Mouse (Mus musculus) small intestine, adult 2 months (tissue): ENCODE data around the gene Aebp2.

Experiments used
- CTCF ChIP-seq: fragments of 200-500 bp; IDR thresholded peaks from 2 replicates; pipeline ENCODE4 v1.5.1; 2012; ENCODE audit warnings: low read depth, mild to moderate bottlenecking, control low read depth, inconsistent platforms, low read length, moderate library complexity, mixed read lengths; ENCODE audit not compliant: insufficient replicate concordance, insufficient read length; ENCODE audit errors: extremely low read depth
- POLR2A ChIP-seq: fragments of 200-500 bp; IDR thresholded peaks from 2 replicates; pipeline ENCODE4 v1.6.1; 2012; ENCODE audit warnings: low read depth, mild to moderate bottlenecking, control low read depth, inconsistent platforms, low read length, moderate library complexity

DNA sequence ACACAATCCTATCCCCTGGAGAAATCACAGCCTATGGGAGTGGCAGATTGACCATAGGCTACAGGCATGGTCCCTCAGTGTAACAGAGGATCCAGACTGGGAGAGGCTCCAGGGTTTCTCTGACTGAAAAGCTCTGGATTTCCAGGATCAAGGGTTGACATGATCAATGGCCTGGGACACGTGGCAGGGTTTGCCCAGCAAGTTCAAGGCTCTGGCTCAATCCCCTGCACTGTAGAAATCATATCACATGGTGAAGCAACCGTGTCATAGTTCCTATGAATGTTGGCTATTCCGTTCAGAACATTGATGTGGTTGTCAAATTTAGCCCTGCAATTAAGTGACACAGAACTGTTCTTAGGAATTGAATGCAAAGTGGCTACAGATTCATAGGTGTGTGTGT lies 52.0 kb downstream of the Aebp2 start:
- TF ChIP-seq CTCF: no peak
- TF ChIP-seq POLR2A: no peak
